Mouse (Mus musculus) lung, postnatal 0 days (tissue): ENCODE results near the gene Asphd1.

Experiments used
- CTCF ChIP-seq: IDR thresholded peaks from 2 replicates; pipeline ENCODE4 v1.5.1; 2016; ENCODE audit warnings: antibody characterized with exemption, mild to moderate bottlenecking
- EP300 ChIP-seq: IDR thresholded peaks from 2 replicates; pipeline ENCODE4 v1.6.1; 2016; ENCODE audit warnings: antibody characterized with exemption, mild to moderate bottlenecking, control low read depth

- TF ChIP-seq EP300 (no peak), CTCF (no peak)
These were observed 20.3 kb downstream of the Asphd1 start for GRCm38 (mm10) chr7:126929046-126929445.
